Mouse (Mus musculus): Measurements from ENCODE around the gene Trpm4.

Trpm4 gene

DNA sequence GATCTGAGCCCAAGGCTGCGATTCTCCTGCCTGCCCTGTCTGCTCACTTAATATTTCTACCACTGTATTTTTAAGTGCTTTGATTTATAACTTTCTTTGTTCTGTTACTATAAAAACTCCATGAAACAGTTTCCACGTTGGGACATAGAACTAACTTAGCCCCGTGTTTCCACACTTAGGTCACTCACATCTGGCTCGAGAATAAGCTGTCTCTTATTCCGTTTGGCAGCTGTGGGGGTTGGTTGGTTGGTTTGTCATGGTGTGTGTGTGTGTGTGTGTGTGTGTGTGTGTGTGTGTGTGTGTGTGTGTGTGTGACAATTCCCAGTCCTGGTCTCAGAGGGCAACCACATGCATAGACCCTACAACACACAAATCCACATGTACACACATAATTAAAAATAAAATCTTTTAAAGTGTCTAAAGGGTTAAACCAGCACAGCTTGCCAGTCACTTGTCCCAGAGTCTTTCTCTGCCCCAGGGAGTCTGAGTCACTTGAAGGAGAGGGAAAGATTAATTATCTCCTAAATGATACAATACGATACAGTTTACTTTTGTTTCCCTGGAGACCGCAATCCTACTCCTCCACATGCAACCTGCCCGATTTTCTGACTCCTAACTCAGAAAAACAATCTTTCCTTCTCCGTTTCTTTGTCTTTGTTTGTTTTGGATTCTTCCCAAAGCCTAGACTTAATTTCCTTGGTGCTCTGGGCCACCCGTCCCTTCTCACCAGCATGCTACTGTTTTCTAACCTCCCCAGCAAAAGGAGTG, 20.7 kb downstream of the Trpm4 start:
- no peak for DNase-seq (ENCODE audit: low spot score in 2 of 2)

DNA sequence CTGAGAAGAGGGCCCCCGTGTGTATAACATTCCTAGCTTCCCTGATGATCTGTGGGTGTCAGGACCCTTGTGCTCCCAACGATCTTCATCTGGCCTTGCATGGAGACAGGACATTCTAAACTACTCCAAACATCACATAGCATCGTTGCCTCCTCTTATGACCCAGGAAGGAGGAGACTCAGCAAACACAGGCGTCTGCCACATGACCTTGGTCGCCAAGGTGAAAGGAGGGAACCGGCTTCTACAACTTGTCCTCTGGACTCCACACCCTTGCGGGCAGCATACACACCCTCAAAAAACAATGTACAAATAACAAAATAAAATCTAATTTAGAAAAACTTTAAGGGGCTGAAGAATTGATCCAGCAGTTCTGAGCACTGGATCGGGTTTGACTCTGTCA, 21.6 kb downstream of the Trpm4 start:
- no peak for DNase-seq (ENCODE audit: low spot score in 2 of 2)

DNA sequence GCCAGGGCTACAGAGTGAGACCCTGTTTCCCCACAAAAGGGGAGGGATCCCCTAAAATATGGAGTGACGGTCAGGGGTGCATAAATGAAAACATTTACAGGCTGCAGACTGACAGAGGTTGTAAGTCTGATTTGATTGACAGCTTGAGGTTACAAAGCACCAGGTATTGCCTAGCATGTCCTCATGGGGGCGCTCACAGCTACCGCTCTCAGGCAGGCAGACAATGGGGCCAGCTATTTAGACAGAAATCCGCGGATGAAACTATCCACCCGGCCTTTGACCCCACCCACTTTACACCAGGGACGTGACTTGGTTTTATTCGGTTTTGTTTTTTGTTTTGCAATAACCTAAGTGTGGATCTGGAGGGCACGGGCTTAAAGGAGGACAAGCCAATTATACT, 24.1 kb downstream of the Trpm4 start:
- no peak for DNase-seq (ENCODE audit: low spot score in 2 of 2)

DNA sequence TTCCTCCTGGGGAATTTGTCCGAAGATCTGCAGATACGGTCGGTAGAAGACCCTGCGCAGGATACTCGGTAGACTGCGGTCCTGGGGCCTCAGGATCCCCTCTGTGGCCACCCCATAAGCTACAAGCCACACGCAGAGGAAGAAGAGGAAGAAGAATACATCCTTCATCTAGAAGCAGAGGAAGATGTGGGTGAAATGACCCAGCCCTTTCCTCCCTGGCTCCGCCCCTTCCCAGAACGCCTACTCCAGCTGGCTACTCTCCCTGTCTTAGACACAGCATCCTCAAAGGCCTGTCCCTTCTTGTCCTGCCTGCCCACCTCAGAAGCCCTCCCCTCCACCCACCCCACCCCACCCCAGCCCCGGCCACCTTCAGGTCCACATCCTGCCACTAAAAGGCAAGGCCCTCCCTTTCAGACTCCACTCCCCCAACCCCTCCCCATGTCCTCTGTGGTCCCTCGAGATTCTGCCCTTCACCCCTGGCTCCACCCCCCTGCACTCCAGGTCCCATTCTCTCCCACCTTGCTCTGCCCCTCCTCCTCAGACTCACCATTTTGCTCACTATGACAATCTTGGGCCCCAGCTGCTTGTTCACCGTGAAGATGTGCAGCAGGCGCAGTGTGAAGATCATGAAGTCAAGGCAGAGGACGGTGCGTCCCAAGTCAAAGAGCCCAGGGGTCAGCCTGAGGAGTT, 24.9 kb downstream of the Trpm4 start:
- DNase-seq (ENCODE audit: low spot score in 2 of 2): no peak

DNA sequence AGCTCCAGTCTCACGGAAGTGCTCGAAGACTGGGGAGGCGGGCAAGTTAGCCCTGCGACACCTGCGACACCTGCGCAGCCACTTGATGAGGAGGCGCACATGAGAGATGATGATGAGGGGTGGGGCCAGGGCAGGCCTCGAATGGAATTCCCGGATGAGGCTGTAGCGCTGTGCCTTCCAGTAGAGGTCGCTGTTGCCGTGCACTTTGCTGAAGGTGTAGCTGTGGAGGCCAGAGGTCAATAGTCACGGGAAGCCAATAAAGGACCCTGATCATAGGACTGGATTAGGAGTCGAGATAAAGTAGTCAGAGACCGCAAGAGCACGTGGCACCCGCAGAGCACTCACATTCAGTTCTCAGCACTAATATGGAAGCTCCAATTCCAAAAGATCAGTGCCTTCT, 28.3 kb downstream of the Trpm4 start:
- peak in 1 of 2 experiments; percentile 55 for DNase-seq (ENCODE audit: low spot score in 2 of 2)

DNA sequence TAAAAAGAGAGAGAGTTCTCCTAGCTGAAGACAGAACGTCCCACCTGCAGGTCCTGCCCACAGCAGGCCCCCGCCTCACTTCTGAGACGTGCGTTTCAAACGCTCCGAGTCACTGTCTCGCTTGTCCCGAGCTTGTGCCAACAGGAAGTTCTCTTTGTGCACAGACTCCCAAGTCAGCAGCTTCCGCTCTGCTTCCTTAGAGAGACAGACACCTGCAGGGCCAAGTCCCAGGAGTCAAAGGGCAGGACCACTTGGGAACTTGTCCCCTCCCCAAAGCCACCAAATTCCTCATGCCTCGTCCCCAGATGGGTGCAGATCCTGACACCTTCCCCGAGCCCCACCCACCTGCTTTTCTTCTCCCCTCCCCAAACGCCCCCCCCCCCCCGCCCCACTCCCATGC, 28.7 kb downstream of the Trpm4 start:
- DNase-seq (ENCODE audit: low spot score in 2 of 2): no peak

DNA sequence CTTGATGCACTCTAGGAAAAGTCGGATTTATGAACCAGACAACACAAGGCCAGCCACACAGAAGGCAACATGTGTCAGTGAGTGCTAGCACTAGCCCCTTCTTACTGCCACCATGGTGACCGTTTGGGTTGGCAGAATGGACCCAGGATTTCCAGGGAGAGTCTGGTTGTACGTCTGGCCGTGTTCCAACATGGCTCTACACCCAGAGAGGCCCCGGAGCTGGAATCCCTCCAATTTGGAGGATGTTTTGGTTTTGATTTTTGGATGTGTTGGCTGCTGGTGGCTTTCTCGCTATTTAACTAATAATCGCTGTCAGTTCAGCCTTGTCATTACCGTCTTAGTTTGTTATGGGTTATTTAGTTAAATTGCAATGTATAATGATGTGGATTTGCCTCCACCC, 31.0 kb downstream of the Trpm4 start:
- no peak for DNase-seq (ENCODE audit: low spot score in 2 of 2)

DNA sequence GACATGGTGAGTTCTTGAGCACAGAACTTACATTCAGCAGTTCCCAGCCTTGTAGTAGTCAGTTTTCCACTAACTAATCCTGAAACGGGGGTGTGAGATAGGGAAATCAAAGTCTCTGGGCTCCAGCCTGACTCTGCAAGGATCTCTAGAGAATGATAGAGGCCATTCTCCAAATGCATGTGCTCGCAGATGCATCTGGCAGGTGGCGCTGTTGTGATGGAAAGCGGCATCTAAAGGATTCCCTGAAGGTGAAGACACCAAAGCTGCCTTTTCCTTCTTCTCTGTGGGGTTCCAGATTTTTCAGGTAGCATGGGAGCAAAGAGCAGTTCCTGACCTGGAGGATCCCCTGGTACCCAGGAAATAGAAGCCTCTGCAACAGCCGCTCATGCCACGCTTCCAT, 33.3 kb downstream of the Trpm4 start:
- DNase-seq (ENCODE audit: low spot score in 2 of 2): peak; percentile 60 to 77

DNA sequence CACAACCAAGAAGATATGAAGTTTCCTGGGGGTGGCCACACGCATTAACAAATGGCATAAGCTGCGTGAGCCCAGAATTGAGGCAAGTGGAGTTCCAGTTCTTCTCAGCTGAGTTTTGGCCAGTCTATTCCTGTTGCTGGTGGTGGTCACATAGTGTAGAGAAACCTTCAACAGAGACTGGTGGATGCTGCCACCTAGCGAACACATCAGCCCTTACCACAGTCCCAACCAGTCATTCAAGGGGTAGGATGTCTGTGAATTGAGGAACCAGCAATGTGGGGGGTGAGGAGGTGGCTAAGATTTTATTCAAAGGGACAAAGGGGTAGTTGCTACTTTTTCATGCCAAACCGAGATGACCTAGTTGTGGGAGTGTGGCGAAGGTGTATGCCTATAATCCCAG, 33.8 kb downstream of the Trpm4 start:
- DNase-seq (ENCODE audit: low spot score in 2 of 2): peak; percentile 73 to 74

DNA sequence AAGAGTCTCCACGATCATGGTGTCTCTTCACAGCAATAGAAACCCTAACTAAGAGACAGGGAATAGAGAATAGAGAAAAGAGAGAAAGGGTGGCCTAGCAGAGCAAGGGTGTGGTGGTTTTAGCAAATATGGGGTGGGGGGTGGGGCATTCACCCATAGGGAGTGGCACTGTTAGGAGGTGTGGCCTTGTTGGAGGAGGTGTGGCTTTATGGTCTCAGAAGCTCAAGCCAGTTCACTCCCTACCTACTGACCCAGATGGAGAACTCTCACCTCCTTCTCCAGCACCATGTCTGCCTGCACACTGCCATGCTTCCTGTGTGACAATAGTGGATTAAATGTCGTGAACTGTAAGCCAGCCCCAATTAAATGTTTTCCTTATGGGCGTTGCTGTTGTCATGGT, 36.0 kb downstream of the Trpm4 start:
- DNase-seq (ENCODE audit: low spot score in 2 of 2): no peak

DNA sequence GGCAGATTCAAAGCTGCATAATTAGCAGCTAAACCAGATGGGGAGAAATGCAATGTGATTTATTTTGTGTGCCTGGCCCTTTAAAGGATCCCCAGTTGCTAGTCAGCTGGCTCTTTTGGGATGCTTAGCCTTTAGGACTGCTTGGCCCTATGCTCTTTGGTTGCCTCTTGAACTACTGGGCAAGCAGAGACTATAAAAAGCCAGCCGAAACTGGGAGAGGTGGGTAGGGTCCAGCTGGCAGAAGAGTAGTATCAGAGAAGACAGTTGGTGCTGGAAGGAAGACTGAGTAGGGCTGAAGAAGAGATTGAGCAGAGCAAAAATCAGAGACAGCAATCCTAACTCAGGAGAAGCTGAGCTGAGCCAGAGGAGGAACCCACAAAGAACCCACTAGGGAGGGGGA, 37.0 kb downstream of the Trpm4 start:
- no peak for DNase-seq (ENCODE audit: low spot score in 2 of 2)

DNA sequence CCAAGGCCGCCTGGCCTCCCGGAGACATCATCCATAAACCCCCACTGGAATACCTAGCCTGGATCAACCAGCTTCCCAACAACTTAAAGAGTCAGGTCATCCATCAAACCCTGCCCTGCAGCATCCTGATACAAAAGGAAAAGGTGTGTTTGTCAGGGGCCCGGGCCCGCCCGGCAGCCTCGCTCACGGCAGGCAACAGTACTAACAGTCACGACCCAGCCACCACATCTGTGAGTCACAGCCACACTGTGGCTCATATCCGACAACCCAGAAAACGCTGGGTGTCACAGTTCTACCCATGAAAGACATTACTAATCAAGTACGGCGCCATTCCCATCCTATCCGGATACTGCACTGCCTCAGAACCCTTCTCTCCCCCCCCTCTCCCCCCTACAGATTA, 47.1 kb downstream of the Trpm4 start:
- no peak for DNase-seq (ENCODE audit: low spot score in 2 of 2)

DNA sequence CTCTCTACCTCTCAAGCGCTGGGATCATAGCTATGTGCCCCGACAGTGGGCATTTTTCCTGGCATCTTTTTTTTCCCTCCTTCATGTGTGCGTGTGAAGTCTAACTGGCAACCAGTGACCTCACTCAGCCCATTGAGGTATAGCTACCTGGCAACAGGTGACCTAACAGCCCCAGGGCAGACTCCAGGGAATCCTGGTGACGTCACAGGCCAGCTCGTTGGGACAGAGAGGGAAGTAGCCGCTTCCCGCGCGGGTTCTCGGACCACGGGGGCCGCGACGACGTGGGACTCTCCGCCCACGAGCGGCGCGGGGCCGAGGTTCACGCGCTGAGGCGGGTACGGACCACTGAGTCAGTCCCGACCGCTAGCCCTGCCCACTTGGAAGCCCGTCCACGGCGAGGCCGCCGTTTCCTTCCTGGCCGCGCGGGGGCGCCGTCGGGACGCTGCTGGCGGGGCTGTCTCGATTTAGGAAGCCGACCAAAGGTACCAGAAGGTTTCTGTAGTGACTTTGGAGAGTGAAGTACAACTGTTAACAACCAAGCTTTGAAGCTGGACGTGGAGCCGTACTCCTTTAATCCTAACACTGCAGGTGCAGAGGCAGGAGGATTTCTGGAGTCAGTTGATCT, 56.3 kb downstream of the Trpm4 start, which contains the start of gene Slc6a21:
Slc6a21 (plus strand) TSS at position 378 of the 625 bp plus-strand sequence.
- DNase-seq (ENCODE audit: low spot score in 2 of 2): peak; percentile 46 to 69

DNA sequence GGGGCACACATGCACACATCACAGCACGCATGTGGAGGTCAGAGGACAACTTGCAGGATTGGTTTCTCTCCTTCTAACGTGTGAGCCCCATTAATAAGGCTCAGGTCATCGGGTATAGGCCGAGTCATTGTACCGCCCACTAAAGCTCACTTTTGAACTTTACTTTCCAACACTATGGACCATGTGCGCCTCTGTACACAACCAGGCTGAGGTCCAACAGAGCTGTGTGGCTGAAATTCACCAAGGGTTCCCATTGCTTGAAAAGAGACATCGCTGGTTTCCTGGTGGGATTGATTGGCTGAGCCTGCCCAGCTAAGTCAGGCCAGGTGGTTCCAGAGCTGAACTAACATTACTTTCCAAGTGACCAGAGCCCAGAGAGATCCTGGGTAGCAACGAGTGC, 59.9 kb downstream of the Trpm4 start:
- no peak for DNase-seq (ENCODE audit: low spot score in 2 of 2)

DNA sequence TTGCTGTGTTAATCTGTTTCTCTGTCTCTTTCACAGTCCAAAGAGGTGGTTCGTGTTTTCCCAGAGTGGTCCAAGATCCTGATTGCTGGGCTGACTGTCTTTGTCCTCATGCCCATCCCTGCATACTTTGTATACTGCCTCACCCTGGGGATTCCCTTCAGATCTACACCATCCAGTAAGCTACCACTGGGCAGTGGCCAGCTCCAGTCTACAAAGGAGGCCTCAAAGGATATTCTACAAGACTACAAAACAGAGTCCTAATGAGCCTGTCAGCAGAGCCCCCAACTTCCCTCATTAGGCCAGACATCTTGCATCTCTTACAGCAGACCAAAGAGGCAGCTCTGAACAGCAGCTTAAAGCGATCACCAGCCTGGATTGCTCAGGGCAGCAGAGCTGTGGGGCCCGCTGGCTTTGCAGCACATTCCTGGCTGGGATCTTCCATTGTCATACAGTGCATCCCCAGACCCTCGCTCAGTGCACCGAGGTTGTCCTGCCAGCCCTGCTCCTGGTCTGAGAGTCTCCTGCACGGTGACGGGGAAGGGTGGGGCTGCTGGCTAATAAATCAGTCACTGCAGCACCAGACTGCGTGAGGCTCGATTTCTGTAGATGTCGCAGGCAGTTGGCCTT, 60.7 kb downstream of the Trpm4 start:
- DNase-seq (ENCODE audit: low spot score in 2 of 2): no peak

DNA sequence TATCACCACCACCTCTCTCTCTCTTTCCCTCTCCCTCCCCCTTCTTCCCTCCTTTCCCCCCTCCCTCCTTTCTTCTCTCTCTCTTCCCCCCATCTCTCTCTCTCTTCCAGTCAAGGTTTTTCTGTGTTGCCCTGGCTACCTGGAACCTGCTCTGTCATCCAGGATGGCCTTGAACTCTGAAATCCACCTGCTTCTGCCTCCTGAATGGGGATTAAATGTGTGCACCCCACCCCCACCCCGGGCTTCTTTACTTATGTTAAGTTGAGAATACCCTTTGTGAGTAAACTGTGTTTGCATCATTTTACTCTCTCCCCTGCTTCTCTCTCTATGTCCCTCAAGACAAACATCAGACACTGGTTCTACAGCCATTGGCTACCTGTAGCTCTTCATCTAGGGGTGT, 68.1 kb downstream of the Trpm4 start:
- DNase-seq (ENCODE audit: low spot score in 2 of 2): no peak

DNA sequence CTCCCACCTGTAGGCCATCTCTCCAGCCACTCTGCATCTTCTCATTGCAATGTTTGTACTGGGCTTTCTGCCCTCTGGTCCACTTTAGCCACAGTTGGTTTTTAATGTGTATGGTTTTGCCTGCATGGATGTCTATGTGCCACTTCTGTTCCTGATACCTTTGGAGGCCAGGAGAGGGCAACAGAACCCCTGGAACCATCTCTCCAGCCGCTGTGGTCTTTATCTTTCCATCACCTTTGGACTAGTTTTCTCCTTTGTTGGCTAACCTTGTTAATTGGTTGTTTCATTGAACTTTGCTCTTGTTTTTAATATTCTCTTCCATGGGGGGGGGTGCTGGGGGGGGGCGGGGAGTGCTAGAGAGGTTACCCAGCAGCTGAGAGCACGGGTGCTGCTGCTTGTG, 69.2 kb downstream of the Trpm4 start:
- DNase-seq (ENCODE audit: low spot score in 2 of 2): no peak

DNA sequence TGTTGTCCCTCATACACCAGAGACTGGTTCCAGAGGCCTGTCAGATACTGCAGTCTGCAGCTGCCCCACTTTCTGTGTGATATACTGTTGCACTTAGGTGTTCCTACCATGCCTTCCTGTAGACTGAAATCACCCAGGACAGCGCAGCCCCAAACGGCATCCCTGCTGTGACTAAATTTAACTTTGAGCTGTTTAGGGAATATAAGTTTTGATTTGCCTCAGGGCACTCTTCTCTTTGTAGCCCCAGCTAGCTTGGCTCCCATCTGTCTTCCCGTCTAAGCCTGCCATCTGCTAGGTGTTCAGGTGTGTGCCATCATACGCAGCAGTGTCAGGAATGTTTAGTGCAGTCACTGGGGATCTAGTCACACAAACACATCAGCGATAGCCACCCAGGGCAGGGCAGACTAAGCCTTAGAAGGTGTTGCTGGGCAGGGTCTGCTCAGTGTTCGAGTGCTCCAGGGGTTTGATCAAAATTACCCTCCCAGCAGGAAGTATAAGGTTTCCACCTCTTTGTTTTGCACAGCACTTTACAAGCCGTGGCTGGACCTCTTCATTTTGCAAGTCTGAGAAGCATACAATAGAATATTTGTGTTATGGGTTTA, 70.5 kb downstream of the Trpm4 start:
- no peak for DNase-seq (ENCODE audit: low spot score in 2 of 2)

DNA sequence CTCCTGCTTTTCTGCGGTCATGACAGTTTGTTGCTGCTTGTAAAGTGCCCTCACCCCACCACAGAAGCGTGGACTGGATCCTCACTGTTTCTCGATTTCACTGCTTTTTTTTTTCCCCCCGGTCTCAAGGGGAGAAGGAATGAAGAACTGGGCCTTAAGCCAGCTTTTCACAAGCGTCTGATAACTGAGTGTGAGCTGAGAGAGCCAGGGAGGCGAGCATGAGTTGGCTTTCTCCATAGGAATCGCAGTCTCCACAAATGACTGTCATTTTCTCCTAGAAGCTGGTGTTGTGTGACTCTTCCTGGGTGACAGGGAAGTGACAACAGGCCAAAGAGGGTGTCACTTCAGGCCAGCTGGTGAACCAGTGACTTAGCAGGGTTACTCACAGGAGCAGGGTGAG, 71.3 kb downstream of the Trpm4 start:
- DNase-seq (ENCODE audit: low spot score in 2 of 2): no peak

DNA sequence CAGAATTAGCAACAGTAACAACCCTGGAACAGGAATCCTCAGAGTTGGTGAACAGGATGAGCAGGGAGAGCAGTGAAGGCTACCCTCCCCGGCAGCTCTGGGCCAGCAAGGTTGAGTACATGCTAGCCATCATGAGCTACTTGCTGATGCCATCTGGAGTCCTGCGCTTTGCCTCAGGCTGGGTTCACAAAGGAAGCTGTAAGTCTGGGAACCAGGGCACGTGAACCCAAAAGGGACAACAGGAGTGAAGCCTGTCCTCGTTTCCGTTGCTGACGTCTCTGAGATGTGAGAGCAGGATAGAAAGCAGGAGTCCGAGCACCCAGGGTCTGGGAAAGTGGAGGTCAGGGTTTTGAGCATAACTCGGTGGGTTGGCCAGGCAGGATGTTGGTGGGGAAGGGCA, 74.3 kb downstream of the Trpm4 start:
- DNase-seq (ENCODE audit: low spot score in 2 of 2): no peak

DNA sequence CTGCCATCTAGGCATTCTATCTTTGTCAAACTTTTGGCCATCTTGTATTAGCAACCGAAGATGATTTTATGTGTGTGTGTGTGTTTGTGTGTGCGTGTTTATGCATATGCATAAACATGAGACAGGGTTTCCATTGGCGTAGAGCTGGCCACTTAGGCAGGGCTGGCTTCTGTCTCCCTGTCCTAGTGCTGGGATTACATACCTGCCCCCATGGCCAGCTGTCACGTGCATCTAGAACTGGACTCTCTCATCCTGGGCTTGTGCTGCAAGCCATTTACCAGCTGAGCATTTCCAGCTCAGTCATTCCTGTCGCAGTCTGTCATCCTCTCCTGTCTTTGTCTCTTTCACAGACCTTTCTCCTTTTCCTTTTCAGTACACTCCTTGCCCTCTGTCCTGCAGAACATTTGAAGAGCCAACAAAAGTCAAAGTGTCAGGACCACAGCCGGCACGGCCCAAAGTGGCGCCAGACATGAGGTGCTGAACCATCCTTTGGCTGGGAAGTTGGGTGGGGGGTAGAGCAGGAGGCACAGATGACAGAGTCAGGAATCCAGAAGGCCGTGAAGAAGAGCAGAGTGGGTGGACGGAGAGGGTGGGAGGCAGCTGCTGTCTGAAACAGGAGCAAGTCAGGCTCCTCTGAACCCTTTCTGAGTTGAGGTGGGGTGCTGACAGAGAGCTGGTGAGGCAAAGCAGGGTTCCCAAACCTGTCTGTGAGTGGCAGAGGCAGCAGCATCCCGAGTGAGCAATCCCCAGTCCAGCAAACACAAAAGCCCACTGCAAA, 76.3 kb downstream of the Trpm4 start:
- peak; percentile 33 to 38 for DNase-seq (ENCODE audit: low spot score in 2 of 2)
